Comparison of ENCODE assay signal across 21 mouse cellular contexts in the genomic region with DNA sequence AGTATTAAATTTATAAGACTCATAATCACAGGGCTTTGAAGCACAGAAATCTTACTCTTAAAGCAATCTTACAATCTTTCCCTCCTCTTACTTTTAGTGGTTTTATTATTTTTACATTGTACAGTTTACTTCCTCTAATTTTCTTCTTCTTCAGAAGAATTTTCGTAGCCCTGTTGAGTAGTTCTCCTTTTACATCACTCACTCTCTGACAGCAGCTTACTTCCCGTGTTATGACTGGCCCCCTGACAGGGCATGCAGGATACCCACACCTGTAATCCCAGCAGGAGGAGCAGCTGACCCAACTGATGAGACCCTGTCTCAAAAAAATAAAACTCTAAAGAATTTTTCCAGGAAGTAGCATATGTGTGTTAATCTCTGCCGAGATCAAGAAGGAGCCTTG.
DNase-seq lines count a peak whose midpoint lies in the region; ATAC-seq and TF ChIP-seq lines count a peak whose summit lies in the region.
"Had no signal": no experiment of that assay in that cellular context is flagged by ENCODE, and none has a peak within 500 bp of the region (broad histone marks: within the 10 kb centered on the region; RNA-seq: fewer than 3 reads in every experiment).

No protein-coding gene starts in this region.

- ATAC-seq in activated CD4-positive, CD25-positive, alpha-beta regulatory T cell, adult 4 months = no peak
- ATAC-seq: forebrain, embryonic 13.5 days; hindbrain, embryonic 16.5 days; intestine, embryonic 15.5 days; midbrain, embryonic 13.5 days had no signal

- peaks cover 8% of the 10 kb centered on the region; the same call in 1 of the 2 replicates for H3K4me1 ChIP-seq in spleen, adult 2 months (ENCODE audit: control insufficient read depth, insufficient read depth, insufficient read length)
- H3K4me1 ChIP-seq: intestine, embryonic 15.5 days had no signal

- no peak overlapping the region for H3K4me3 ChIP-seq in spleen, adult 2 months (ENCODE audit: extremely low read depth, insufficient read depth, insufficient read length)
- H3K4me3 ChIP-seq in macrophage (ENCODE audit: inconsistent target) = no peak overlapping the region
- H3K4me3 ChIP-seq: forebrain, embryonic 13.5 days; heart, embryonic 10.5 days; intestine, embryonic 15.5 days; layer of hippocampus, adult 2 months; midbrain, embryonic 13.5 days had no signal

- peaks cover 22% of the 10 kb centered on the region for H3K36me3 ChIP-seq in spleen, adult 2 months (ENCODE audit: control insufficient read depth, insufficient read depth, low read length)
- peaks cover 41% of the 10 kb centered on the region for H3K36me3 ChIP-seq in macrophage (ENCODE audit: inconsistent target)

- TF ChIP-seq POLR2A in spleen, adult 2 months (IDR thresholded peaks at IDR 0.05; ENCODE audit: low read depth, low read length) = no peak

- peak in 1 of 2 experiments; percentile 53 for DNase-seq in spleen, adult 2 months (ENCODE audit: low read depth in 1 of 2, low spot score in 2 of 2)
- DNase-seq in spleen, postnatal 4 days (ENCODE audit: low spot score in 2 of 2) = no peak
- peak; percentile 68 for DNase-seq in MEL-GATA-1-ER (ENCODE audit: extremely low read depth, low read depth)
- no peak for DNase-seq in cerebellum, adult 11-12 months
- no peak for DNase-seq in frontal cortex, postnatal 14 days (ENCODE audit: low spot score in 2 of 2)
- DNase-seq: adrenal gland, postnatal 25 days; cerebellum, adult 18-20 months; cerebellum, postnatal 36 days; heart, postnatal 4 days; kidney, adult 8-10 months; kidney, postnatal 14 days; retina, postnatal 1 day; thymus, postnatal 25 days had no signal

- H3K79me2 ChIP-seq in macrophage (ENCODE audit: inconsistent target) = peaks cover 4% of the 10 kb centered on the region; the same call in 1 of the 2 replicates

- WGBS in spleen, adult 2 months = 17% methylated on average over 3 of the region's 3 CpGs
- 8% methylated on average over 3 of the region's 3 CpGs for WGBS in macrophage (ENCODE audit: missing documents)

- peak overlapping the region; percentile 54 for H3K27ac ChIP-seq in spleen, adult 2 months (ENCODE audit: insufficient read depth, low read length)
- peak overlapping the region; percentile 75 for H3K27ac ChIP-seq in macrophage
- H3K27ac ChIP-seq: forebrain, embryonic 13.5 days; heart, embryonic 10.5 days; intestine, embryonic 15.5 days; layer of hippocampus, adult 2 months; midbrain, embryonic 13.5 days had no signal

- no peaks in the 10 kb centered on the region for H3K27me3 ChIP-seq in spleen, adult 2 months (ENCODE audit: control insufficient read depth, insufficient read depth, low read length)
- H3K27me3 ChIP-seq: forebrain, embryonic 13.5 days; intestine, embryonic 15.5 days; midbrain, embryonic 13.5 days had no signal

- no peak for TF ChIP-seq CTCF in spleen, adult 2 months (IDR thresholded peaks at IDR 0.05; ENCODE audit: extremely low read depth, insufficient read depth, insufficient read length, insufficient replicate concordance)
